Mouse (Mus musculus): ENCODE measurements around the gene Ccdc189. TPM values are rescaled to one million over a fixed set of nuclear protein-coding genes. Genes with fewer than 3 reads are reported as not detected.
A peak's percentile ranks its signal among the peaks of the same experiment; 100 is the strongest.

Gene Ccdc189
- total and polyA plus RNA-seq, 3 experiments, result 4.2 to 6.9 TPM; not detected in 1

DNA sequence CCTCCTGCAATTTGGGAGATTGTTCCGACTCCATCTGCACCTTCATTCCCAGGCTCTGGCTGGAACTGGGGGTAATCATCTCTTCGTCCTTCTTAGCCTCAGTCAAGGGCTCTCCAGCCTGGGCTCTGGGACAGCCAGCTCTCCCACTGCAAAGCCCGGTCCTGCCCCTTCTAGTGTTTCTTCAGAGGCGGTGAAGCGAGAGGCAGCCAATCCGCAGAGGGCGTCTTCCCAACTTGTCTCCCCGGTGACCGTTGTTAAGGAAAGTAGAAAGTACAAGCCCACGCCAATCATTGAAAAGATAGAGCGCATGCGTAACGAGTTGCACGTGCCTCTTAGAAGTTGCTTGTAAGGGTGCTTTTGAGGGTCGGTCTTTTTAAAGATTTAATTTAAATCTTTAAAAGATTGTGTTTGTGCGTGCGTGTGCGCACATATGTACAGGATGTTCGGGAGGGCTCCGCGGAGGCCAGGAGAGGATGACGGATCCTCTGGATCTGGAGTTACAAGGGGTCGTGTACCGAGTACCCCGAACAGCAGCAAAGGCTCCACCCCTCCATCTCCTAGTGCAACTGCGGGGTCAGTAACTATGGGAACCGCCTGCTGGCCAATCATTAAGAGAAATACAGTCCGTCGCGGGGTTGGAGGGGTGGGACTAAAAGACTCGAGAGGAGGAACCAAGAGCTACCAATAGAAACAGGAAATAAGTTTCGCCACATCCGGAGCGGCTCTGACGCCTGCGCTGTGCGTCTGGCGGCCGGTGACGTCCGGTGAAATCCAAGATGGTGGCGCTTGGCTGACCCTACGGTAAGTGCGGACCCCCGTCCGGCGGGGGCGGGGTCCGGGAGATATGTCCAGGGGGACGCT, at the start of gene Ccdc189, which contains the start of gene Rnf40 (continued):
- TF ChIP-seq MYB (IDR thresholded peaks at IDR 0.05; ENCODE audit: low read depth, low read length) (no peak), E2F4 (IDR thresholded peaks at IDR 0.05; ENCODE audit: borderline replicate concordance, low read depth, low read length) (no peak), ZMIZ1 (IDR thresholded peaks at IDR 0.05; ENCODE audit: low read depth, low read length) (0 out of 2 replicates have a peak, but pooled peaks have one; percentile 49), ETS1 (IDR thresholded peaks at IDR 0.05; ENCODE audit: low read depth, low read length) (peak; percentile 53; the same call in 1 of the 2 replicates)

DNA sequence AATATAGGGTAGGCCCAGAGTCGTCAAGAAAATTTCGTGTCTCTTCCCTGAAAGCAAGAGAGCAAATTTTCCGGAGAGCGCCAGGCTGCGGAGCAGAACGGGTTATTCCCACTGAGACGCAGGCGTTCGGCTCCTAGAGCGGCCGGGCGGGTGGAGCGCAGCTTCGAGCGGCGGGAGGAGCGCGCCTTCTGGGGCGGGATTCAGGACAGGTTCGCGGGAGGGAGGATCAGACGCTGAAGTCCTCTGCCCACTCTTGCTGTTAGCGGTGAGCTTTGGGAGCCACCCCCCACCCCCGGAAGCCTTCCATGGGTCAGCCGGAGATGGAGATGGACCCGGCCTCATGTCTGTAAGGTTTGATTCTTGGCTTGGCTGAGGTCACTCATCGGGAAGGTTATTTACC, 48.6 kb upstream of the Ccdc189 start:
- Histone ChIP-seq H3K4me3 (ENCODE audit: control insufficient read depth in 1 of 2, insufficient read depth in 1 of 2, low read depth in 2 of 2, low read length in 2 of 2) (no peak overlapping the region), H3K36me3 (ENCODE audit: control insufficient read depth in 1 of 2, insufficient read depth in 2 of 2, low read length in 2 of 2) (peaks cover 0 to 8% of the 10 kb centered on the region in 2 experiments; a peak in 2 of 4 replicates), H3K27me3 (ENCODE audit: control insufficient read depth in 1 of 2, insufficient read depth in 2 of 2, low read length in 2 of 2) (no peaks in the 10 kb centered on the region), H3K9me3 (replicated peaks; ENCODE audit: insufficient read depth, low read length) (no peaks in the 10 kb centered on the region), H3K4me1 (ENCODE audit: control insufficient read depth in 1 of 2, insufficient read depth in 2 of 2, low read length in 2 of 2) (peaks cover 3 to 6% of the 10 kb centered on the region in 2 experiments; a peak in 2 of 4 replicates), H3K9ac (ENCODE audit: control insufficient read depth, low read depth, low read length, poor library complexity, severe bottlenecking) (no peak overlapping the region), H3K27ac (ENCODE audit: control insufficient read depth, low read depth, low read length) (no peak overlapping the region), H3K79me2 (ENCODE audit: control insufficient read depth, insufficient read depth, low read length, poor library complexity) (no peaks in the 10 kb centered on the region)
- no peak for TF ChIP-seq ZC3H11A (IDR thresholded peaks at IDR 0.05; ENCODE audit: low read depth, low read length)
- no peak for TF ChIP-seq CHD1 (IDR thresholded peaks at IDR 0.05; ENCODE audit: low read depth, low read length)
- TF ChIP-seq TCF12 (IDR thresholded peaks at IDR 0.05; ENCODE audit: low read depth, low read length), result no peak
- no peak for TF ChIP-seq ETS1 (IDR thresholded peaks at IDR 0.05; ENCODE audit: low read depth, low read length)
- no peak for TF ChIP-seq MEF2A (IDR thresholded peaks at IDR 0.05; ENCODE audit: extremely low read depth, insufficient replicate concordance, low read depth, low read length, poor library complexity, severe bottlenecking)
- no peak for TF ChIP-seq MYB (IDR thresholded peaks at IDR 0.05; ENCODE audit: low read depth, low read length)
- TF ChIP-seq ELF1 (IDR thresholded peaks at IDR 0.05; ENCODE audit: low read depth, low read length), result no peak
- no peak for TF ChIP-seq CHD2 (IDR thresholded peaks at IDR 0.05; ENCODE audit: low read length)
- no peak for TF ChIP-seq USF1 (IDR thresholded peaks at IDR 0.05; ENCODE audit: low read depth, low read length)
- TF ChIP-seq TAL1 (IDR thresholded peaks at IDR 0.05; ENCODE audit: low read length), result no peak
- no peak for TF ChIP-seq UBTF (IDR thresholded peaks at IDR 0.05; ENCODE audit: borderline replicate concordance, insufficient read depth, low read depth, low read length)
- no peak for TF ChIP-seq CTCF (IDR thresholded peaks at IDR 0.05 in 2 of 3, conservative IDR thresholded peaks at IDR 0.05 in 1 of 3; ENCODE audit: control insufficient read depth in 1 of 3, insufficient read depth in 1 of 3, low read depth in 2 of 3, low read length in 3 of 3, poor library complexity in 1 of 3, severe bottlenecking in 1 of 3)
- TF ChIP-seq KAT2A (conservative IDR thresholded peaks at IDR 0.05; ENCODE audit: low read depth, low read length), result no peak
- no peak for TF ChIP-seq GATA1 (IDR thresholded peaks at IDR 0.05; ENCODE audit: low read depth, low read length)
- no peak for DNase-seq (ENCODE audit: low read depth, low spot score)
